Mouse (Mus musculus): ENCODE data around the gene Ltbp3. TPM values are rescaled to one million over a fixed set of nuclear protein-coding genes. Genes with fewer than 3 reads are reported as not detected.

Ltbp3 gene
- 0.86 TPM for polyA plus RNA-seq (2017; shearing (Covaris generic))

GRCm38 (mm10) chr19:5740320-5741317 lies at the start of gene Ltbp3:
Gene Ltbp3 (plus strand): TSS chr19:5740904.

GRCm38 (mm10) chr19:5704163-5704800 lies 36.4 kb upstream of the Ltbp3 start, which contains the start of gene Kcnk7:
Gene Kcnk7 (plus strand): TSS chr19:5704367.

GRCm38 (mm10) chr19:5725767-5726515 lies 14.8 kb upstream of the Ltbp3 start, which contains the start of gene Ehbp1l1:
Gene Ehbp1l1 (minus strand): TSS chr19:5726317.

GRCm38 (mm10) chr19:5729444-5729815 lies 11.3 kb upstream of the Ltbp3 start, which contains the start of gene Fam89b:
Gene Fam89b (minus strand): TSS chr19:5729653.

GRCm38 (mm10) chr19:5770925-5771860 lies 30.5 kb downstream of the Ltbp3 start, which contains the start of gene Scyl1:
Gene Scyl1 (minus strand): TSS chr19:5771419.

Other genes with a start within 250 kb of the Ltbp3 start
- gene 1700020D05Rik, start 237.1 kb upstream of the Ltbp3 start, polyA plus RNA-seq (2017; shearing (Covaris generic)): 0.27 TPM
- gene Snx32, start 230.4 kb upstream of the Ltbp3 start, polyA plus RNA-seq (2017; shearing (Covaris generic)): 18.4 TPM
- gene Ovol1, start 180.3 kb upstream of the Ltbp3 start, polyA plus RNA-seq (2017; shearing (Covaris generic)): not detected
- gene Ap5b1, start 172.9 kb upstream of the Ltbp3 start, polyA plus RNA-seq (2017; shearing (Covaris generic)): 19.4 TPM
- 89.1 TPM for gene Rnaseh2c, start 139.0 kb upstream of the Ltbp3 start, polyA plus RNA-seq (2017; shearing (Covaris generic))
- 59.7 TPM for gene Kat5, start 130.7 kb upstream of the Ltbp3 start, polyA plus RNA-seq (2017; shearing (Covaris generic))
- gene Rela, start 103.4 kb upstream of the Ltbp3 start, polyA plus RNA-seq (2017; shearing (Covaris generic)): 165 TPM
- 46.5 TPM for gene Sipa1, start 77.2 kb upstream of the Ltbp3 start, polyA plus RNA-seq (2017; shearing (Covaris generic))
- gene Map3k11, start 52.2 kb upstream of the Ltbp3 start, polyA plus RNA-seq (2017; shearing (Covaris generic)): 18.1 TPM
- 47.0 TPM for gene Pcnx3, start 52.0 kb upstream of the Ltbp3 start, polyA plus RNA-seq (2017; shearing (Covaris generic))
- 1.3 TPM for gene Kcnk7, start 36.5 kb upstream of the Ltbp3 start, polyA plus RNA-seq (2017; shearing (Covaris generic))
- 60.7 TPM for gene Ehbp1l1, start 14.6 kb upstream of the Ltbp3 start, polyA plus RNA-seq (2017; shearing (Covaris generic))
- gene Fam89b, start 11.3 kb upstream of the Ltbp3 start, polyA plus RNA-seq (2017; shearing (Covaris generic)): 60.6 TPM
- 50.1 TPM for gene Scyl1, start 30.5 kb downstream of the Ltbp3 start, polyA plus RNA-seq (2017; shearing (Covaris generic))
- 335 TPM for gene Frmd8, start 134.4 kb downstream of the Ltbp3 start, polyA plus RNA-seq (2017; shearing (Covaris generic))
- 44.8 TPM for gene Slc25a45, start 136.9 kb downstream of the Ltbp3 start, polyA plus RNA-seq (2017; shearing (Covaris generic))
- gene Tigd3, start 153.2 kb downstream of the Ltbp3 start, polyA plus RNA-seq (2017; shearing (Covaris generic)): 0.36 TPM
- gene Dpf2, start 172.1 kb downstream of the Ltbp3 start, polyA plus RNA-seq (2017; shearing (Covaris generic)): 210 TPM
- gene Cdc42ep2, start 183.9 kb downstream of the Ltbp3 start, polyA plus RNA-seq (2017; shearing (Covaris generic)): 0.14 TPM
- gene Pola2, start 223.3 kb downstream of the Ltbp3 start, polyA plus RNA-seq (2017; shearing (Covaris generic)): 57.4 TPM
- gene Slc22a20, start 245.2 kb downstream of the Ltbp3 start, polyA plus RNA-seq (2017; shearing (Covaris generic)): not detected

Data from CD4-positive, CD25-positive, alpha-beta regulatory T cell, adult 9 weeks (primary cell).